Mouse (Mus musculus) adrenal gland, postnatal 4 days (tissue): ENCODE measurements at regions not wholly inside any gene's neighbourhood (a gene's known extent, or its start where the extent isn't known, plus 50 kb on each side); places are given as distances from the start of the nearest gene placed in this dataset.

ENCODE experiments used
- DNase-seq, 2 experiments: peaks; one replicate each; pipeline ENCODE4 v3.0.0; 2021 to 2022; ENCODE audit warnings: low spot score in 2 of 2, mixed read lengths in 2 of 2

DNA sequence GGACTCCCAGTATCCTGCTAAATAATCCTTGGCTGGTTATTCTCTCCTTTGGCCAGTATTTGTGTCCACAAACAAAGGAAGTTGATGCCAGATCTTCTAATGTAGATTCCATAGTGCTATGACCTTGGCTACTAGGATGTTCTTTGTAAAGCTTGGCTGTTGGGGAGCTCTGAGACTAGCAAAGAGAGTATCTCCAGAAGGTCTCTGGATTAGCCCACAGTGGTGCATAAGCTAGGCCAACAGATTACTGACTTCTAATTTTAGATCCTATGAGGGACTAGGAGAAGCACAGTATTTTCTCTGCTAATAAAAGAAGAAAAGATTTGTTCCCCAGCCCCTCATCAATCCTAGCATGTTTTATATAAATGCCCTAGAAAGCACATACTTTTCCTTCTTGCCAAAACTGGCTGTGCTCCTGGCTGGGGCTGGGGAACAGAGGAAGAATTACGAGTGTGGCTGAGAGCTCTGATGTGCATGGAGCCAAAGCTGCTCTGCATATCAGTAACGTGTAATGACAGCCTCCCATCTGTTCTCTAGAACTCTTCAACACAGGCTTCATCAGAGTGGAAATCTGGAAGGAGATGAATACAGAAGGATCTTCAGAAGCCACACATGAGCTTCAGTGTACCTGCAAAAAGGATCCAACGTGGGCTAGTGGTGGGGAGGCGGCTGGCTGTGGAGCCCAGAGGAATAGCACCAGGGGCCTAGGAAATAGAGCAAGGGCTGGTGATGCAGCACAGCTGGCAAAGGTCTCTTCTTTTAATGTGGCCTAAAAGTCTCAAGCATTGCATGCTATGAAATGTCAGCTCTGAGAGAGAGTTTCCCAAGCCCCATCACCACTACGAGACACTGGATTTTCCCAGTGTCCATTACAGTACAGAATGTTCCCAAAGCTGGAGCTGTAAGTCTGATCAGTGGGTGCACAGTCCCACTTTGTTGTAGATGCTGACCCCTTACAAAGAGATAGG is 283.0 kb upstream of the Plxna2 start:
- DNase-seq: no peak

- DNase-seq: no peak
Measured at GRCm38 (mm10) chr1:194332639-194333038, 285.4 kb upstream of the Plxna2 start.

DNA sequence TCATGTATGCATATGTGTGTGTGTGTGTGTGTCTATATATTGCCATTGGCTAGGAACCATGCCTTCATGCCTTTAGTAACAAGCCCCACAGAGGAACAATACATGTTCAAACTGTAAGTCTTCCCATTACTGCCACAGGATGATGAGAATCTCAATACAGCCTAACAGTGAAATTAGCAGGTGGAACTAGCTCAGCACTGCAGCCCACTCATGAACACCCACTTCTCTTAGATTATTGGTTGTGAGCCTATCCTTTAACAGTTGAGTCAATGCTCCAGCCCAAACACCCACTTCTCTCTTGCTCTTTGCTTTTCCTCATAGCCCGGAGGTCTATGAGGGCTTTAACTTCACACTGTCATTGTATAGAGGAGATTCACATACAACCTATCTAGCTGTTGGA is 287.5 kb upstream of the Plxna2 start:
- DNase-seq: no peak

GRCm38 (mm10) chr1:194320320-194321036 is 297.5 kb upstream of the Plxna2 start:
- no peak for DNase-seq

DNA sequence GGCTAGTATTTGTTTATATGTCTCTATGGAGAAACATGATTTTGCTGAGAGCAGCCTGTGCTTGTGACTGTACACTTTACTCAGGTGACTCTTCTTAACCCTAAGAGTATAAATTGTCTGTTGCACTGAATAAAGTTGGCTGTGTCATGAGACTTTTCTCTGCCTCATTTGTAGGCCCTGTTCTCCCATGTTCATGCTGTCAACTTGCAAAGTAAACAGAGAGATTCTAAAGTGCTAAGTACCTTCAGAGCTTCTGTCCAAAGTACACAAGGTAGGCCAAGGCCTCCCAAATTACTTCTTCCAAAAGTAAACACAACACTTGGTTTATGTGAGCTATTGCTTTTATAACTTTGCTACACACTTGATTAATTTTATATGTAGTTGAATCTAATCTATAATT is 299.7 kb upstream of the Plxna2 start:
- no peak for DNase-seq

DNA sequence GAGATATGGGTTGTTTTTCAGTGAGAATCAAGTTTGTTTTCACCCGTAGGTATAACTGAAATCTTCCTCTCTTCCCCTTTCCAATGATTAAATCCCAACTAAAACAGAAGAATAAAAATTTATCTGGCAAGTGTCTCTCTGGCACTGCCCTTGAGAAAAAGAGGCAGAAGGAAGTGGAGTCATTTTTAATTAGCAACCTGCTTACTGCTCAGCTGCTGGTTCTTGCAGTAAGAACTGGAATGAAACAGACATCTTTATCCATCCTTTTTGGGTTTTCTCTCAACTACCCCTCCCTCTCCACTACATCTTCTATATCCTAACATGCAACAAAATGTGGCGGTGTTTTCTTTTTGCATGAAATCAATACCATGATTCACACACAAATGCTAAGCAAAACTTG is 302.4 kb upstream of the Plxna2 start:
- DNase-seq: no peak

DNA sequence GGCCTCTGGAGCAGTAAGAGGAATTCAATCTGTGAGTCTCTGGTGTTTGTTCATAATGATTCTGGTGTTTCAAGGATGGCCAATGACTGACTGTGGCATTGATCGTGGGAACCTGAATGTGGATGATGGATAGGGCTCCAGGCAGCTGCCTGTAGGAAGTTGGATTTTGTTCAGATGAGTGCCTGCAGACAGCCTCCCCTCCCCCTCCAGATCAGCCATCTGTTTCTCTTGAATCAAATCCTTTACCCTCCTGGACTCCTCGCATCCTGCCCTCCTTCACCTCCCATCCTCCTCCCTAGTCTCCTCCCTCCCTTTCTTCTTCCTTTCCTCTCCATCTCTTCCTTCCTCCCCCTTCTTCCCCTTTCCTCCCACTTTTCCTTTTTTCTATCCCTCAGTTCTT is 307.6 kb upstream of the Plxna2 start:
- DNase-seq: no peak

DNA sequence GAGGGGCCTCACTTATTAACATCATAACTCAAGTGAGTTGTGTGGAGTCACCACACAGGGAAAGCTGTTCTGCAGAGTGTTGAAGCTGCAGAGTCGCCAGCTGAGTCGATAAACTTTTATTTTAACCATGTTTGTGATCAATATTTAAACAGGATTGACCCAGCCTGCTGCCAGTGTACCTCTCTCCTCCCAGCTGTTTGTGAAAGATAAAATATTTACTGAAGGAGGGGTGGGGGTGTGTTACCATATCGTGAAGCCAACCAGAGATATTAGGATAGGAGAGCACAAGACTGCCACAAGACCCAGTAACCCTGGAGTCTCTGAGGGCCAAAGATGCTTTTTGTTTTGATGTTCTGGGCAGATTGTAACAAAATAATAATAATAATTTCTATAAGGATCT is 309.4 kb upstream of the Plxna2 start:
- DNase-seq: no peak

DNA sequence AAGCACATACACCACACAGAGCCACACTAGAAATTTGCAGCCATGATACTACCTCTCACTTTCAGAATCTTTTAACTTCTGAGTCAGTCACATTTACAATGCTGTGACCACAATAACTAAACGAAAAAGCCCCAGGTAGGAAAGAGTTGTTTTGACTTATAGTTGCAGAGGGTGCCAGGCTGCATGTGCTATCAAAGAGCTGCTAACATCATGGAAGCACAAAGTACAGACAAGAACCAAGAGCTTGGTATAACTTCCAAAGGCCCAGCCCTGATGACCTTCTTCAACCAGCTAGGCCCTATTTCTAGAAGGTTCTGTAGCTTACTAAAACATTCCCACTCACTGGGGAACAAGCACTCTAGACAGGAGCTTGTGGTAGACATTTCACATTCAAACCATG is 314.1 kb upstream of the Plxna2 start:
- DNase-seq: no peak

GRCm38 (mm10) chr1:194302775-194303174 is 315.2 kb upstream of the Plxna2 start:
- DNase-seq: no peak

DNA sequence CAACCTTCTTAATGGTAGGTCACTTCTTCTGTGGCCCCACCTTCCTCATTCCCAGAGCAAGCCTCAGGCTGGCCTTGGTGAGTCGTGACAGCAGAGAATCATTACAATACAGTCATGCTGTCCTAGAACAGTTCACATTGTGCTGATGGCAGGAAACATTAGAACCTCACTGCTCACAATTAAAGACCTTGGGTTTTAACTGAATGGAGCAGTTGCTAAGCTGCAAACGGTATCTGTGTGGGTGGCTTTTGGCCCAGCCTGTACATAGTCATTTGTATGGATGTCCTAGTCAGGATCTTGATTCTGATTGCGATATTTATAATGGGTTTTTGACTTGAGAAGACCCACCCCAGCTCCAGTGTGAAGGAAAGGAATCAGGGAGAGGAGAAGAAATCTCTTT is 336.1 kb upstream of the Plxna2 start:
- DNase-seq: no peak

DNA sequence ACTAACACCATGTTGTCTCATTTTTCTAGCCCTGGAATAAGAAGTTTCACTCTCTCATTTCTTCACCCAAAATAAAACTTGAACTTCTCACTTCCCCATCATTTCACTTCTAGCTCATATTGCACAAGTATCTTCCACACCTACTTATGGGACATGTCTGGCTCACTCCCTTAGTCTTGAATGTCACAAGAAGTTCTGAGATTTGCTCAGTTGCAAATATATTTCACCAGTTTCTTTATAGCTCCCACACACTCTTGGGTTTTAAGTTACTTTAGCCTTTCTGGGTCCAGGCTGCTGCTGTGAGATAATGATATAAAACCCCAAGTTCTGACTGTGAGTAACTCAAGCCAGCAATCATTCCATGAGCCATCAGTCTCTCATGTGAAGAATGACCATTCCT is 350.0 kb upstream of the Plxna2 start:
- DNase-seq: no peak

- DNase-seq: no peak
Measured at GRCm38 (mm10) chr1:194262374-194262773, 355.6 kb upstream of the Plxna2 start.

GRCm38 (mm10) chr1:194259957-194260356 is 358.1 kb upstream of the Plxna2 start:
- DNase-seq: no peak

- DNase-seq: no peak
Measured at GRCm38 (mm10) chr1:194244776-194245366, 373.1 kb upstream of the Plxna2 start.

GRCm38 (mm10) chr1:194241111-194241510 is 376.9 kb upstream of the Plxna2 start:
- no peak for DNase-seq

GRCm38 (mm10) chr1:194231206-194231605 is 386.8 kb upstream of the Plxna2 start:
- DNase-seq: no peak

- no peak for DNase-seq
Measured at GRCm38 (mm10) chr1:194226550-194227160, 391.4 kb upstream of the Plxna2 start.

DNA sequence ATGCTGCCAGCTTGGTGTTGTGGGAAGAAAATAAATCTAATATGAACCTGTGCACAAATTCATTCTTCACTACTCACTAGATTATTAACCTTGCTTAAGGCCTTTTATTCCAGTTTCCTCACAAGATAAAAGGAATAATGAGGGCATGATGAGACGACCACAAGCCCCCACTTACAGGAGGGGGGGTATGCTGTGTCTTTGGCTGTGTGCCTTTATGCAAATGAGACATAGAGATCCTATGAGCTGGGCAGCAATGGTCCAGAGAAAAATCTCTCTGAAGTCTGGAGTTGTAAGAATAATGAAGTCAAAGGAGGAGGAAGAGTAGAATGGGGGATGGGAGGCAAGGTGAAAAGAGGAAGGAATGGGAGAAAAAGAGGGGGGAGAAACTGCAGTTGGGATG is 392.2 kb upstream of the Plxna2 start:
- DNase-seq: no peak

GRCm38 (mm10) chr1:194224046-194224445 is 394.0 kb upstream of the Plxna2 start:
- DNase-seq: no peak

DNA sequence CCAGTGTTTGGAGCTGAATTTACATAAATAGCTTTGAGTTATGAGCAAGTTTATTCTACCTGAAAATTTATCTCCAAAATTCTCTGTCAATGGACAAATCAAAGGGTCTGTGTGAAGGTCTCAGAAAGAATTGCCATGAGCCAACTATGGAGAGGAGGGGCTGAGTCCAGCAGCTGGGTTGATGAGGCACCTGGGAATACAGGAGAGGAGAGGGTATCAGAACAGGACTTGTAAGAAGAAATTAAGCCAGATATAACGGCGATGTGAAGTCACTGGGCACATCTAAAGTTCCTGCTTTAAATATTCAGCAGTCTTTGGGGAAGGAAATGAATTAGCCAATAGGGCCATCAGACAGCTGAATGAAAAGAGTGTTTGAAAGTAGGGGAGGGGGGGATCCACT is 394.4 kb upstream of the Plxna2 start:
- DNase-seq: no peak

GRCm38 (mm10) chr1:194223015-194223414 is 395.0 kb upstream of the Plxna2 start:
- peak; percentile 23 to 37 for DNase-seq
